Mouse (Mus musculus): ENCODE data around the gene Btg2.

GRCm38 (mm10) chr1:134056285-134056684 is 22.6 kb downstream of the Btg2 start:
- TF ChIP-seq MXI1 (IDR thresholded peaks at IDR 0.05; ENCODE audit: low read depth, low read length) (no peak), POLR2A (IDR thresholded peaks at IDR 0.05; ENCODE audit: low read depth, low read length) (no peak), CTCF (conservative IDR thresholded peaks at IDR 0.05 in 1 of 2, IDR thresholded peaks at IDR 0.05 in 1 of 2; ENCODE audit: low read depth in 2 of 2, low read length in 2 of 2) (no peak), RCOR1 (conservative IDR thresholded peaks at IDR 0.05; ENCODE audit: low read depth, low read length) (no peak)

Data from CH12.LX (cell line).